In the genomic region with DNA sequence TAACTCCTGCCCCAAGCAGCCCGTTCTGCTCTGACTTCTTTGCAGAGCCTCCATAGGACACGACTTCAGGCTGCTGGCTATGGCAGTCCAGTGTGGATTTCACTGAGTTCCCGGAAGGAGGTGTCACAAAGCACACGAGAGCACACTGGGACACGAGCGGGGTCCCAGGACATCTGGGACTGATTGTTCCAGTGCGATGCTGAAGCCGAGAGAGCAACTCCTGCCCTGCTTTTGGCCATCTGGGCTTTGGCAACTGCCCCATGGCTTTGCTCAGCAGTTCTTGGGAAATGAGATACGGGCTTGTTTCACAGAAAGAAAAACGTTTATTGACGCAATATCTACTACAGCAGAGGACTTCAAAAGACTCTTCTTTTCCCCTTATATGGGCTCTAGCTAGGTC, we compare ENCODE assay signal across 13 mouse cellular contexts. TPM values are rescaled to one million over a fixed set of nuclear protein-coding genes. Genes with fewer than 3 reads are reported as not detected.
A peak's percentile ranks its signal among the peaks of the same experiment; 100 is the strongest.
DNase-seq lines count a peak whose midpoint lies in the region; ATAC-seq and TF ChIP-seq lines count a peak whose summit lies in the region.
"Had no signal": no experiment of that assay in that cellular context is flagged by ENCODE, and none has a peak within 500 bp of the region (broad histone marks: within the 10 kb centered on the region; RNA-seq: fewer than 3 reads in every experiment).

No protein-coding gene starts in this region.

- no peak for ATAC-seq in kidney, embryonic 16.5 days (ENCODE audit: low FRiP score, low TSS enrichment)
- ATAC-seq in embryonic facial prominence, embryonic 14.5 days (ENCODE audit: low read depth), result no peak

- H3K4me1 ChIP-seq in kidney, embryonic 16.5 days (ENCODE audit: insufficient read depth, low read length), result 0 out of 2 replicates have a peak, but pooled peaks cover 3% of the 10 kb centered on the region
- peaks cover 8% of the 10 kb centered on the region; the same call in 1 of the 2 replicates for H3K4me1 ChIP-seq in embryonic facial prominence, embryonic 14.5 days (ENCODE audit: control insufficient read depth, insufficient read depth, low read length)
- H3K4me1 ChIP-seq in kidney, adult 2 months (ENCODE audit: control insufficient read depth, insufficient read depth, low read length), result no peaks in the 10 kb centered on the region
- H3K4me1 ChIP-seq in thymus, adult 2 months (replicated peaks; ENCODE audit: control insufficient read depth, insufficient read depth, low read length), result no peaks in the 10 kb centered on the region; the same call in 1 of the 2 replicates
- H3K4me1 ChIP-seq: midbrain, embryonic 10.5 days had no signal

- no peaks in the 10 kb centered on the region for H3K36me3 ChIP-seq in kidney, embryonic 16.5 days (ENCODE audit: insufficient read depth, low read length)
- H3K36me3 ChIP-seq in embryonic facial prominence, embryonic 14.5 days (ENCODE audit: control insufficient read depth, insufficient read depth, low read length), result no peaks in the 10 kb centered on the region
- no peaks in the 10 kb centered on the region for H3K36me3 ChIP-seq in kidney, adult 2 months (ENCODE audit: control insufficient read depth, insufficient read depth, low read length)
- H3K36me3 ChIP-seq in thymus, adult 2 months (ENCODE audit: control insufficient read depth, insufficient read depth, low read length), result no peaks in the 10 kb centered on the region
- H3K36me3 ChIP-seq: midbrain, embryonic 10.5 days had no signal

- TF ChIP-seq POLR2A in kidney, adult 2 months (IDR thresholded peaks at IDR 0.05; ENCODE audit: low read depth, low read length), result no peak
- no peak for TF ChIP-seq POLR2A in thymus, adult 2 months (IDR thresholded peaks at IDR 0.05; ENCODE audit: control insufficient read depth, extremely low read depth, insufficient read depth, low read length, poor library complexity)

- 27% methylated on average over 11 of the region's 11 CpGs for WGBS in kidney, embryonic 16.5 days
- WGBS in embryonic facial prominence, embryonic 14.5 days, result 29% methylated on average over 11 of the region's 11 CpGs
- WGBS in kidney, adult 2 months, result 29% methylated on average over 11 of the region's 11 CpGs
- WGBS in thymus, adult 2 months, result 84% methylated on average over 11 of the region's 11 CpGs

- H3K9ac ChIP-seq in kidney, embryonic 16.5 days (replicated peaks; ENCODE audit: low read length), result no peak overlapping the region
- H3K9ac ChIP-seq in embryonic facial prominence, embryonic 14.5 days (ENCODE audit: low read depth, low read length), result no peak overlapping the region

- no peaks in the 10 kb centered on the region for H3K27me3 ChIP-seq in kidney, embryonic 16.5 days (ENCODE audit: insufficient read depth, low read length)
- H3K27me3 ChIP-seq in embryonic facial prominence, embryonic 14.5 days (replicated peaks; ENCODE audit: control insufficient read depth, insufficient read depth, low read length), result no peaks in the 10 kb centered on the region
- no peaks in the 10 kb centered on the region for H3K27me3 ChIP-seq in kidney, adult 2 months (replicated peaks; ENCODE audit: control insufficient read depth, insufficient read depth, low read length)
- no peaks in the 10 kb centered on the region for H3K27me3 ChIP-seq in thymus, adult 2 months (ENCODE audit: control insufficient read depth, insufficient read depth, low read length)

- no peak overlapping the region for H3K4me3 ChIP-seq in kidney, embryonic 16.5 days (ENCODE audit: low read length)
- no peak overlapping the region for H3K4me3 ChIP-seq in embryonic facial prominence, embryonic 14.5 days (ENCODE audit: low read depth, low read length)
- no peak overlapping the region for H3K4me3 ChIP-seq in kidney, adult 2 months (ENCODE audit: insufficient read depth, low read depth, low read length)
- no peak overlapping the region for H3K4me3 ChIP-seq in thymus, adult 2 months (ENCODE audit: control insufficient read depth, insufficient read depth, low read length)
- H3K4me3 ChIP-seq: midbrain, embryonic 10.5 days had no signal

- H3K9me3 ChIP-seq in kidney, embryonic 16.5 days (ENCODE audit: low read length), result no peaks in the 10 kb centered on the region
- no peaks in the 10 kb centered on the region for H3K9me3 ChIP-seq in embryonic facial prominence, embryonic 14.5 days (ENCODE audit: control insufficient read depth, low read length)
- H3K9me3 ChIP-seq: midbrain, embryonic 10.5 days had no signal

- no peak for TF ChIP-seq CTCF in kidney, adult 2 months (conservative IDR thresholded peaks at IDR 0.05; ENCODE audit: insufficient read depth, insufficient read length, low read depth, low read length)
- no peak for TF ChIP-seq CTCF in thymus, adult 2 months (IDR thresholded peaks at IDR 0.05; ENCODE audit: borderline replicate concordance, control insufficient read depth, extremely low read depth, insufficient read depth, low read length, poor library complexity)

- H3K4me2 ChIP-seq in kidney, embryonic 16.5 days (replicated peaks; ENCODE audit: low read depth, low read length), result no peak overlapping the region
- peak overlapping the region; percentile 32 for H3K4me2 ChIP-seq in embryonic facial prominence, embryonic 14.5 days (ENCODE audit: low read depth, low read length)

- H3K27ac ChIP-seq in kidney, embryonic 16.5 days (ENCODE audit: low read length), result no peak overlapping the region
- no peak overlapping the region for H3K27ac ChIP-seq in embryonic facial prominence, embryonic 14.5 days (replicated peaks; ENCODE audit: low read depth, low read length)
- no peak overlapping the region for H3K27ac ChIP-seq in kidney, adult 2 months (ENCODE audit: insufficient read depth, low read depth, low read length)
- H3K27ac ChIP-seq in thymus, adult 2 months (ENCODE audit: control insufficient read depth, insufficient read depth, low read length), result no peak overlapping the region
- H3K27ac ChIP-seq: midbrain, embryonic 10.5 days had no signal

- DNase-seq in kidney, adult 18-20 months, result peak; percentile 26
- DNase-seq in embryonic facial prominence, embryonic 14.5 days (ENCODE audit: low spot score), result peak; percentile 33
- peak; percentile 53 for DNase-seq in kidney, adult 2 months
- DNase-seq in ovary, postnatal 14 days (ENCODE audit: low spot score), result peak; percentile 34
- no peak for DNase-seq in left cerebral cortex, adult 8-10 months (ENCODE audit: low spot score in 2 of 2)
- DNase-seq in thymus, adult 2 months, result no peak
- no peak for DNase-seq in retina, postnatal 1 day
- DNase-seq: cerebellum, adult 9-11 months; thymus, postnatal 14 days had no signal

RNA-seq across cellular contexts. Expression of a gene that starts 20.3 kb away (rescaled TPM):
- 26.8 and 33.7 TPM in 2 replicates for polyA plus RNA-seq in kidney, embryonic 16.5 days (2015; fragmentation: Nextera tagmentation; extraction: Ambion mirVana)
- polyA plus RNA-seq in embryonic facial prominence, embryonic 14.5 days (2014; fragmentation: Nextera tagmentation; extraction: Ambion mirVana), result 10.1 and 10.7 TPM in 2 replicates
- polyA plus RNA-seq in kidney, adult 2 months (2012; rRNA removed), result 9.8 and 10.4 TPM in 2 replicates
- total RNA-seq in left cerebral cortex, adult 8-10 months (2022), result 10 to 100 TPM; 11.6 to 21.9 (median 13.7) TPM
- 16.0 and 16.1 TPM in 2 replicates for polyA plus RNA-seq in thymus, adult 2 months (2012; rRNA removed)

RNA-seq across cellular contexts. Expression of a gene that starts 20.4 kb away (rescaled TPM):
- polyA plus RNA-seq in kidney, embryonic 16.5 days (2015; fragmentation: Nextera tagmentation; extraction: Ambion mirVana), result 92.1 and 93.4 TPM in 2 replicates
- polyA plus RNA-seq in embryonic facial prominence, embryonic 14.5 days (2014; fragmentation: Nextera tagmentation; extraction: Ambion mirVana), result 101 and 110 TPM in 2 replicates
- polyA plus RNA-seq in kidney, adult 2 months (2012; rRNA removed), result 1.7 and 3.1 TPM in 2 replicates
- total RNA-seq in left cerebral cortex, adult 8-10 months (2022), result 10 to 100 TPM; 18.1 to 19.8 (median 19.1) TPM
- polyA plus RNA-seq in thymus, adult 2 months (2012; rRNA removed), result 1.7 and 2.4 TPM in 2 replicates

RNA-seq across cellular contexts. Expression of a gene that starts 35.8 kb away (rescaled TPM):
- polyA plus RNA-seq in kidney, embryonic 16.5 days (2015; fragmentation: Nextera tagmentation; extraction: Ambion mirVana), result 7.8 and 9.1 TPM in 2 replicates
- 13.6 and 15.9 TPM in 2 replicates for polyA plus RNA-seq in embryonic facial prominence, embryonic 14.5 days (2014; fragmentation: Nextera tagmentation; extraction: Ambion mirVana)
- polyA plus RNA-seq in kidney, adult 2 months (2012; rRNA removed), result 2.4 and 3.2 TPM in 2 replicates
- total RNA-seq in left cerebral cortex, adult 8-10 months (2022), result 10 to 100 TPM; 22.3 to 27.0 (median 24.7) TPM
- polyA plus RNA-seq in thymus, adult 2 months (2012; rRNA removed), result 1.5 and 1.8 TPM in 2 replicates

RNA-seq across cellular contexts. Expression of a gene that starts 52.4 kb away (rescaled TPM):
- not detected in 2 replicates for polyA plus RNA-seq in kidney, embryonic 16.5 days (2015; fragmentation: Nextera tagmentation; extraction: Ambion mirVana)
- polyA plus RNA-seq in embryonic facial prominence, embryonic 14.5 days (2014; fragmentation: Nextera tagmentation; extraction: Ambion mirVana), result 0.08 and 0.13 TPM in 2 replicates
- polyA plus RNA-seq in kidney, adult 2 months (2012; rRNA removed), result 0.14 TPM in 1 of 2 replicates, not detected in the other
- total RNA-seq in left cerebral cortex, adult 8-10 months (2022), result not detected
- polyA plus RNA-seq in thymus, adult 2 months (2012; rRNA removed), result not detected in 2 replicates
- total RNA-seq: left cerebral cortex, adult 18-20 months had no signal
- polyA plus RNA-seq: heart, embryonic 14.5 days; midbrain, embryonic 10.5 days had no signal

Comparison
In these comparisons a context has a peak if more than half of its experiments do, and no peak if none do; other contexts are left out.
1. RNA of a gene that starts 20.4 kb away (polyA plus RNA-seq): 101 to 110 TPM in embryonic facial prominence, embryonic 14.5 days and 92.1 to 93.4 TPM in kidney, embryonic 16.5 days; 1.7 to 3.1 TPM in kidney, adult 2 months and 1.7 to 2.4 TPM in thymus, adult 2 months; every median in the first group is over 10 times any median in the second.
2. DNase-seq: peak in kidney, adult 18-20 months (single experiment), embryonic facial prominence, embryonic 14.5 days (single experiment), kidney, adult 2 months (single experiment) and ovary, postnatal 14 days (single experiment); none in left cerebral cortex, adult 8-10 months (0 of 2), thymus, adult 2 months (single experiment) and retina, postnatal 1 day (single experiment).